Mouse (Mus musculus) CD4-positive, CD25-positive, alpha-beta regulatory T cell, adult 2 months (primary cell): ENCODE data around the gene Itih1.

Experiments used
- DNase-seq: peaks from one replicate; pipeline ENCODE4 v3.0.0-alpha.2; 2012; ENCODE audit warnings: low read depth, low spot score

Gene Itih1

GRCm38 (mm10) chr14:30904307-30904706 is 38.8 kb downstream of the Itih1 start:
- DNase-seq, result no peak

- no peak for DNase-seq
Measured at GRCm38 (mm10) chr14:30903036-30903435, 40.1 kb downstream of the Itih1 start.

- no peak for DNase-seq
Measured at GRCm38 (mm10) chr14:30902628-30903027, 40.5 kb downstream of the Itih1 start.

- DNase-seq, result no peak
Measured at GRCm38 (mm10) chr14:30899972-30900371, 43.1 kb downstream of the Itih1 start.

- no peak for DNase-seq
Measured at GRCm38 (mm10) chr14:30888271-30888732, 54.8 kb downstream of the Itih1 start.

GRCm38 (mm10) chr14:30886204-30886603 is 56.9 kb downstream of the Itih1 start, which contains the start of gene Itih4:
Gene Itih4, plus strand, starts transcription at chr14:30886476.
- no peak for DNase-seq

GRCm38 (mm10) chr14:30885298-30885697 is 57.8 kb downstream of the Itih1 start:
- DNase-seq, result no peak

GRCm38 (mm10) chr14:30881718-30882108 is 61.4 kb downstream of the Itih1 start:
- no peak for DNase-seq

- DNase-seq, result peak; percentile 32
Measured at GRCm38 (mm10) chr14:30880811-30881717, 62.0 kb downstream of the Itih1 start.

- no peak for DNase-seq
Measured at GRCm38 (mm10) chr14:30880251-30880650, 62.8 kb downstream of the Itih1 start.

- DNase-seq, result no peak
Measured at GRCm38 (mm10) chr14:30879794-30880193, 63.3 kb downstream of the Itih1 start.
